Mouse (Mus musculus) cortical plate, adult 2 months (tissue): ENCODE measurements at regions not wholly inside any gene's neighbourhood (a gene's known extent, or its start where the extent isn't known, plus 50 kb on each side); places are given as distances from the start of the nearest gene placed in this dataset.

Experiments used
- CTCF ChIP-seq: fragments of 200-500 bp; IDR thresholded peaks from 2 replicates; pipeline ENCODE4 v1.5.1; 2011; ENCODE audit warnings: mild to moderate bottlenecking, control low read depth, low read length; ENCODE audit not compliant: insufficient read depth; ENCODE audit errors: extremely low read depth
- POLR2A ChIP-seq: fragments of 200-500 bp; IDR thresholded peaks from 2 replicates; pipeline ENCODE4 v1.6.1; 2011; ENCODE audit warnings: mild to moderate bottlenecking, low read length, control low read depth; ENCODE audit not compliant: insufficient read depth; ENCODE audit errors: extremely low read depth

- TF ChIP-seq POLR2A = no peak
- no peak for TF ChIP-seq CTCF
Measured at GRCm38 (mm10) chr3:151072322-151072721, 365.4 kb upstream of the Adgrl4 start.
